Mouse (Mus musculus): ENCODE measurements around the gene Pik3ip1. TPM values are rescaled to one million over a fixed set of nuclear protein-coding genes. Genes with fewer than 3 reads are reported as not detected.

The Pik3ip1 gene
- polyA plus RNA-seq, 1 experiment, result 5.2 TPM

- 91% methylated on average over 5 of the region's 5 CpGs for WGBS
- DNase-seq (ENCODE audit: low read depth, low spot score), result no peak
These were observed 29.1 kb upstream of the Pik3ip1 start for GRCm38 (mm10) chr11:3301075-3301474.

GRCm38 (mm10) chr11:3302385-3302784, 27.8 kb upstream of the Pik3ip1 start:
- no peak for DNase-seq (ENCODE audit: low read depth, low spot score)
- WGBS, result 69% methylated on average over 4 of the region's 4 CpGs

GRCm38 (mm10) chr11:3302792-3303191, 27.4 kb upstream of the Pik3ip1 start:
- no peak for DNase-seq (ENCODE audit: low read depth, low spot score)
- 49% methylated on average over 4 of the region's 4 CpGs for WGBS

- 84% methylated on average over 4 of the region's 4 CpGs for WGBS
- no peak for DNase-seq (ENCODE audit: low read depth, low spot score)
These were observed 24.4 kb upstream of the Pik3ip1 start for GRCm38 (mm10) chr11:3305821-3306220.

GRCm38 (mm10) chr11:3307875-3308274, 22.3 kb upstream of the Pik3ip1 start:
- 95% methylated on average over 3 of the region's 3 CpGs for WGBS
- DNase-seq (ENCODE audit: low read depth, low spot score), result no peak

GRCm38 (mm10) chr11:3309884-3310283, 20.3 kb upstream of the Pik3ip1 start:
- WGBS, result 86% methylated on average over 4 of the region's 4 CpGs
- no peak for DNase-seq (ENCODE audit: low read depth, low spot score)

- WGBS, result 70% methylated on average over 10 of the region's 10 CpGs
- no peak for DNase-seq (ENCODE audit: low read depth, low spot score)
These were observed 19.2 kb upstream of the Pik3ip1 start for GRCm38 (mm10) chr11:3310789-3311585.

GRCm38 (mm10) chr11:3311586-3312347, 18.4 kb upstream of the Pik3ip1 start:
- 86% methylated on average over 10 of the region's 10 CpGs for WGBS
- DNase-seq (ENCODE audit: low read depth, low spot score), result no peak

- no peak for DNase-seq (ENCODE audit: low read depth, low spot score)
- 45% methylated on average over 1 of the region's 1 CpGs for WGBS
These were observed 16.9 kb upstream of the Pik3ip1 start for GRCm38 (mm10) chr11:3313294-3313693.

- no peak for DNase-seq (ENCODE audit: low read depth, low spot score)
- 42% methylated on average over 2 of the region's 2 CpGs for WGBS
These were observed 16.1 kb upstream of the Pik3ip1 start for GRCm38 (mm10) chr11:3314148-3314547.

GRCm38 (mm10) chr11:3318286-3318685, 11.9 kb upstream of the Pik3ip1 start:
- 72% methylated on average over 3 of the region's 3 CpGs for WGBS
- no peak for DNase-seq (ENCODE audit: low read depth, low spot score)

GRCm38 (mm10) chr11:3328271-3328670, 1.9 kb upstream of the Pik3ip1 start:
- DNase-seq (ENCODE audit: low read depth, low spot score), result no peak
- 75% methylated on average over 5 of the region's 5 CpGs for WGBS

- DNase-seq (ENCODE audit: low read depth, low spot score), result no peak
- 78% methylated on average over 11 of the region's 11 CpGs for WGBS
These were observed 1.1 kb upstream of the Pik3ip1 start for GRCm38 (mm10) chr11:3328806-3329775.

- WGBS, result under 1% methylated on average over 9 of the region's 9 CpGs
- DNase-seq (ENCODE audit: low read depth, low spot score), result no peak
These were observed 365 bp downstream of the Pik3ip1 start for GRCm38 (mm10) chr11:3330566-3330965.

GRCm38 (mm10) chr11:3330991-3331750, 970 bp downstream of the Pik3ip1 start:
- 3% methylated on average over 14 of the region's 14 CpGs for WGBS
- DNase-seq (ENCODE audit: low read depth, low spot score), result no peak

- DNase-seq (ENCODE audit: low read depth, low spot score), result peak; percentile 64
- 1% methylated on average over 75 of the region's 75 CpGs for WGBS
These were observed 1.8 kb downstream of the Pik3ip1 start for GRCm38 (mm10) chr11:3331756-3332642.

- WGBS, result 92% methylated on average over 11 of the region's 11 CpGs
- no peak for DNase-seq (ENCODE audit: low read depth, low spot score)
These were observed 3.0 kb downstream of the Pik3ip1 start for GRCm38 (mm10) chr11:3333111-3333695.
